Mouse (Mus musculus) liver, postnatal 0 days (tissue): ENCODE results near the gene Havcr2. TPM values are rescaled to one million over a fixed set of nuclear protein-coding genes. Genes with fewer than 3 reads are reported as not detected.

Experiments used
- ATAC-seq: fragments of 200-750 bp; cut with Nextera tagmentation; 2 replicates; pipeline ENCODE4 v1.8.0; 2017; ENCODE audit warnings: mild to moderate bottlenecking, moderate library complexity
- DNase-seq: peaks from one replicate; pipeline ENCODE4 v3.0.0-alpha.2; 2016
- H3K27ac ChIP-seq: fragments of 300-500 bp; sonication (generic); 2 replicates; pipeline ENCODE4 v1.5.1; 2014; ENCODE audit warnings: antibody characterized with exemption, moderate library complexity, mild to moderate bottlenecking, low read depth
- H3K27me3 ChIP-seq: fragments of 300-500 bp; sonication (generic); 2 replicates; pipeline ENCODE4 v1.6.1; 2014; ENCODE audit warnings: low read length, control low read depth, mixed read lengths; ENCODE audit not compliant: insufficient read depth
- H3K36me3 ChIP-seq: fragments of 300-500 bp; sonication (generic); replicated peaks from 2 replicates; pipeline ENCODE4 v1.6.1; 2014; ENCODE audit warnings: mild to moderate bottlenecking, control low read depth, low read length, moderate library complexity, mixed read lengths; ENCODE audit not compliant: insufficient read depth
- H3K4me1 ChIP-seq: fragments of 300-500 bp; sonication (generic); 2 replicates; pipeline ENCODE4 v1.6.1; 2014; ENCODE audit warnings: antibody characterized with exemption, mild to moderate bottlenecking, control low read depth; ENCODE audit not compliant: insufficient read depth
- H3K4me2 ChIP-seq: fragments of 300-500 bp; sonication (generic); 2 replicates; pipeline ENCODE4 v1.6.1; 2014; ENCODE audit warnings: low read depth, mild to moderate bottlenecking, low read length, moderate library complexity, mixed read lengths
- H3K4me3 ChIP-seq: fragments of 300-500 bp; sonication (generic); 2 replicates; pipeline ENCODE4 v1.5.1; 2014; ENCODE audit warnings: low read depth, low read length
- H3K9ac ChIP-seq: fragments of 300-500 bp; sonication (generic); replicated peaks from 2 replicates; pipeline ENCODE4 v1.6.1; 2014; ENCODE audit warnings: mild to moderate bottlenecking, moderate library complexity
- H3K9me3 ChIP-seq: fragments of 300-500 bp; sonication (generic); 2 replicates; pipeline ENCODE4 v1.6.1; 2016; ENCODE audit warnings: mild to moderate bottlenecking, control low read depth, low read length, mixed read lengths
- CTCF ChIP-seq: sonication (generic); IDR thresholded peaks from 2 replicates; pipeline ENCODE4 v1.5.1; 2016; ENCODE audit warnings: antibody characterized with exemption, low read depth
- EP300 ChIP-seq: IDR thresholded peaks from 2 replicates; pipeline ENCODE4 v1.6.1; 2016; ENCODE audit warnings: antibody characterized with exemption, low read depth, mild to moderate bottlenecking
- WGBS: fragments of 180-500 bp; shearing (Covaris S2); extraction: QIAGEN DNeasy Blood & Tissue Kit; methylation state at CpG from one replicate; pipeline ENCODE4 v1.1.7; 2014; ENCODE audit not compliant: insufficient replicate concordance; 5-methylcytosine and 5-hydroxymethylcytosine counted together
- polyA plus RNA-seq: library from polyadenylated mRNA; unstranded; fragments of >200 nt; fragmentation: Nextera tagmentation; extraction: Ambion mirVana; gene quantifications from 2 replicates; pipeline ENCODE4 v1.2.1, GENCODE M21; 2015

Havcr2 gene
- polyA plus RNA-seq, 1 experiment from 2014 or later = 0.28 TPM

DNA sequence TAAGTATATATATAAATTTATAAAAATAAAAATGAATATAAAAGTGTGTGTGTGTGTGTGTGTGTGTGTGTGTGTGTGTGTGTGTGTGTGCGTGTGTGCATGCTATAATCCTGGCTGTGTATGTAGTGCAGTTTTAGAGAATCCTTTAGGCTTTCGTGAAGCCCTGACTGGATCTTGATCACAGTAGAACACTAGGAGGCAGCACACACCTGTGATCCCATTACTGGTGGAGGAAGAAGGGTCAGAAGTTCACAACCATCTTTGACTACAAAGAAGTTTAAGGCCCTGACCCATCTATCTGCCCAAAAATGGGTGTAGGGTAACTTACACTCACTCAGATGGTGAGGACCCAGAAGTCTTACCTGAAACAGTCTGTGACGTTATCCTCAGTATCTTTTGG lies 68.0 kb downstream of the Havcr2 start:
- WGBS = 70% methylated on average over 3 of the region's 3 CpGs
- Histone ChIP-seq H3K27ac (no peak overlapping the region), H3K9ac (no peak overlapping the region), H3K9me3 (no peaks in the 10 kb centered on the region), H3K4me1 (no peaks in the 10 kb centered on the region), H3K4me2 (no peak overlapping the region), H3K27me3 (no peaks in the 10 kb centered on the region), H3K36me3 (no peaks in the 10 kb centered on the region), H3K4me3 (no peak overlapping the region)
- DNase-seq (peak; percentile 33), ATAC-seq (no peak)
- TF ChIP-seq CTCF = peak; percentile 63
- TF ChIP-seq EP300 = no peak

DNA sequence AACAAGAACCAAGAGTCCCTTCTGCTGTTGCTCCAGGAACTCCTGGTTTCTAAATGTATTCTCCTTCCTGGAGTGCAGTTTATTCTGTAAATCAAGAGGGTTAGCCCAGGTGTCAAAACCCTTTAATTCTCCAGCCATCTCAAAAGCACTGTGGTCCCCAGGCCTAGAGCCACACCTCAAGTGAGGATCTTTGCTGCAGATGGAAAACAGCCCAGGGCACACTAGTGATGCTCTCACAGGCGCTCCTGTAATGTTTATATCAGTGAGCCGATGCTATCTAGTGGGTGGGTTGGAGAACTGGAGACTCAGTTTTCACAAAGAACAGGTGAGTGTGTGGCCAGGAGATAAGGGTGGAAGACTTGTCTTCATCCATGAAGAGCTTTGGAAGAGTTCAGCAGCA lies 69.2 kb downstream of the Havcr2 start, which contains the start of gene Gm12169:
Gm12169 (plus strand) TSS at position 301 of the 400 bp plus-strand sequence.
- no peaks in the 10 kb centered on the region for H3K27me3 ChIP-seq
- no peak for TF ChIP-seq EP300
- TF ChIP-seq CTCF = no peak
- no peak within 1 kb of the TSS for H3K27ac ChIP-seq
- no peaks in the 10 kb centered on the region for H3K36me3 ChIP-seq
- H3K4me1 ChIP-seq = no peaks in the 10 kb centered on the region
- ATAC-seq (no peak), DNase-seq (no peak)
- H3K9me3 ChIP-seq = no peaks in the 10 kb centered on the region
- no peak within 1 kb of the TSS for H3K4me3 ChIP-seq
- H3K9ac ChIP-seq = no peak within 1 kb of the TSS
- H3K4me2 ChIP-seq = no peak within 1 kb of the TSS
- 78% methylated on average over 2 of the region's 2 CpGs for WGBS

DNA sequence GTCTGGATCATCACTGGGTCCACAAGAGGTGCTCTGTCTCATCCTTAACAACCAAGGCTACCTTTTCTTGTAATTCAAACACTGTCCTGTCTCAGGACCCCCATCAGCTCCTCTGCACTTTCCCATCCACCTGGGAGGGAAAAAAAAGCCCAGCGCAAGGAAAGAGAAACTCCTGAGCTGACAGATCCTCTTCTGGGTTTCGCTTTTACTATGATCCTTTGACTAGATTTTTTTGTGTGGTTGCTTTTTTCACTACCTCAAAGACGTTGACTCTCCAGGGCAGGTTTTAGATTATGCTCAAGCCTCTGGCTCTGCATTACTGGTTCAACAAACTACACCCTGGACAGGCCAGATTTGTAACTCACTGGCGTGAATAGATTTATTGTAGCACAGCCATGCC lies 75.4 kb downstream of the Havcr2 start:
- Histone ChIP-seq H3K4me1 (no peaks in the 10 kb centered on the region), H3K9ac (no peak overlapping the region), H3K9me3 (no peaks in the 10 kb centered on the region), H3K4me2 (no peak overlapping the region), H3K27me3 (no peaks in the 10 kb centered on the region), H3K36me3 (no peaks in the 10 kb centered on the region), H3K27ac (no peak overlapping the region), H3K4me3 (no peak overlapping the region)
- WGBS = 68% methylated on average over 4 of the region's 4 CpGs
- DNase-seq (no peak), ATAC-seq (no peak)
- TF ChIP-seq CTCF (no peak), EP300 (no peak)

Other genes with a start within 250 kb of the Havcr2 start
- 0.06 and 0.13 TPM in 2 replicates for gene Fndc9, start 219.4 kb upstream of the Havcr2 start, polyA plus RNA-seq
- 4.8 and 6.1 TPM in 2 replicates for gene Cyfip2, start 142.1 kb upstream of the Havcr2 start, polyA plus RNA-seq
- 0.09 and 0.19 TPM in 2 replicates for gene Itk, start 65.4 kb upstream of the Havcr2 start, polyA plus RNA-seq
- not detected in 2 replicates for gene Fam71b, start 58.4 kb upstream of the Havcr2 start, polyA plus RNA-seq
- 39.4 and 41.4 TPM in 2 replicates for gene Med7, start 18.0 kb upstream of the Havcr2 start, polyA plus RNA-seq
- gene Gm12169, start 69.3 kb downstream of the Havcr2 start, polyA plus RNA-seq = not detected in 2 replicates
- not detected in 2 replicates for gene BC053393, start 116.6 kb downstream of the Havcr2 start, polyA plus RNA-seq
- not detected in 2 replicates for gene Dppa1, start 174.3 kb downstream of the Havcr2 start, polyA plus RNA-seq